Mouse (Mus musculus) ES-E14 (cell line): ENCODE measurements around the gene Gal3st2c.

Source experiments
- CHD2 ChIP-seq: IDR thresholded peaks from 2 replicates; pipeline ENCODE4 v1.6.1; 2014; ENCODE audit warnings: mild to moderate bottlenecking, low read depth, low read length, inconsistent platforms
- HCFC1 ChIP-seq: IDR thresholded peaks from 2 replicates; pipeline ENCODE4 v1.6.1; 2012; ENCODE audit warnings: low read length, inconsistent platforms, borderline replicate concordance; ENCODE audit not compliant: insufficient read depth
- ZNF384 ChIP-seq: IDR thresholded peaks from 2 replicates; pipeline ENCODE4 v1.6.1; 2012; ENCODE audit warnings: low read depth, low read length, inconsistent platforms

DNA sequence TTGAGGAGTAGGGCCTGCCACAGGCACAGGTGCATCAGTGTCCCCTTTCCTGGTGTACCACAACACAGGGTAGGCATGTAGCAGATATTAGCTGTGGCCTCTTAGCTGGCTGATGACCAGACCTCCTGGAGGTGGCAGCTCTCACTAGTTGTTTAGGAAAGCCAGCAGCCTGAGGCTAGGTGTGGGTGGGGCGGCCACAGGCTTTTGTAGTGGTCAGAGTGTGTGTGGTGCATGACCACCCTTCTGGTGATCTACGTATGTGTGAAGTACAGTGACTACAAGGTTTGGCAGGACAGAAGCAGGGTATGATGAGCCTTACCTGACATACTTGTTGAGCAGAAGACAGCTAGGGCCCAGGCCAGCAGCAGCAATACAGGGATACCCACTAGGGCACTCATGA, 50.1 kb downstream of the Gal3st2c start:
- TF ChIP-seq ZNF384 (no peak), CHD2 (no peak), HCFC1 (no peak)
